Mouse (Mus musculus) forebrain, embryonic 14.5 days (tissue): ENCODE data around the gene Prkn. TPM values are rescaled to one million over a fixed set of nuclear protein-coding genes. Genes with fewer than 3 reads are reported as not detected.

Source experiments
- ATAC-seq: fragments of 200-750 bp; cut with Nextera tagmentation; 2 replicates; pipeline ENCODE4 v1.8.0; 2017; ENCODE audit warnings: mild to moderate bottlenecking, moderate library complexity
- DNase-seq: peaks from one replicate; pipeline ENCODE4 v3.0.0-alpha.2; 2015; ENCODE audit warnings: low spot score
- H3K27ac ChIP-seq: fragments of 300-500 bp; sonication (generic); 2 replicates; pipeline ENCODE4 v1.5.1; 2014; ENCODE audit warnings: low read depth, mild to moderate bottlenecking, control low read depth, low read length, moderate library complexity
- H3K27me3 ChIP-seq: fragments of 300-500 bp; sonication (generic); replicated peaks from 2 replicates; pipeline ENCODE4 v1.6.1; 2014; ENCODE audit warnings: low read length, control low read depth, mixed read lengths; ENCODE audit not compliant: control insufficient read depth, insufficient read depth
- H3K36me3 ChIP-seq: fragments of 300-500 bp; sonication (generic); 2 replicates; pipeline ENCODE4 v1.6.1; 2014; ENCODE audit warnings: low read length, control low read depth; ENCODE audit not compliant: control insufficient read depth, insufficient read depth
- H3K4me1 ChIP-seq: fragments of 300-500 bp; sonication (generic); 2 replicates; pipeline ENCODE4 v1.6.1; 2014; ENCODE audit warnings: antibody characterized with exemption, low read length, control low read depth; ENCODE audit not compliant: control insufficient read depth, insufficient read depth
- H3K4me2 ChIP-seq: fragments of 300-500 bp; sonication (generic); 2 replicates; pipeline ENCODE4 v1.6.1; 2014; ENCODE audit warnings: mild to moderate bottlenecking, control low read depth, low read length
- H3K4me3 ChIP-seq: fragments of 300-500 bp; sonication (generic); 2 replicates; pipeline ENCODE4 v1.5.1; 2014; ENCODE audit warnings: low read depth, low read length, control low read depth
- H3K9ac ChIP-seq: fragments of 300-500 bp; sonication (generic); 2 replicates; pipeline ENCODE4 v1.6.1; 2014; ENCODE audit warnings: mild to moderate bottlenecking, low read length, control low read depth, moderate library complexity
- H3K9me3 ChIP-seq: fragments of 300-500 bp; sonication (generic); replicated peaks from 2 replicates; pipeline ENCODE4 v1.6.1; 2016; ENCODE audit warnings: low read length, control low read depth, mixed read lengths; ENCODE audit not compliant: control insufficient read depth
- WGBS: fragments of 180-500 bp; shearing (Covaris S2); extraction: QIAGEN DNeasy Blood & Tissue Kit; methylation state at CpG from one replicate; pipeline ENCODE4 v1.1.7; 2014; 5-methylcytosine and 5-hydroxymethylcytosine counted together
- polyA plus RNA-seq: library from polyadenylated mRNA; unstranded; fragments of >200 nt; fragmentation: Nextera tagmentation; extraction: Ambion mirVana; gene quantifications from 2 replicates; pipeline ENCODE4 v1.2.1, GENCODE M21; 2014

The Prkn gene
- polyA plus RNA-seq, 1 experiment from 2014 or later: 1.6 TPM

- Histone ChIP-seq H3K27me3 (no peaks in the 10 kb centered on the region), H3K9ac (no peak overlapping the region), H3K27ac (no peak overlapping the region), H3K36me3 (no peaks in the 10 kb centered on the region), H3K4me3 (no peak overlapping the region), H3K4me1 (no peaks in the 10 kb centered on the region; the same call in 1 of the 2 replicates), H3K9me3 (no peaks in the 10 kb centered on the region), H3K4me2 (no peak overlapping the region)
- 96% methylated on average over 10 of the region's 10 CpGs for WGBS
- DNase-seq: no peak
- no peak for ATAC-seq
These were observed 897.7 kb downstream of the Prkn start for GRCm38 (mm10) chr17:11737905-11738304.

GRCm38 (mm10) chr17:11740716-11741115 lies 900.5 kb downstream of the Prkn start:
- H3K27me3 ChIP-seq: no peaks in the 10 kb centered on the region
- DNase-seq (peak; percentile 52), ATAC-seq (peak; percentile 68)
- no peak overlapping the region for H3K9ac ChIP-seq
- no peaks in the 10 kb centered on the region for H3K36me3 ChIP-seq
- no peak overlapping the region for H3K4me2 ChIP-seq
- no peaks in the 10 kb centered on the region for H3K9me3 ChIP-seq
- no peak overlapping the region for H3K27ac ChIP-seq
- H3K4me3 ChIP-seq: no peak overlapping the region
- no peaks in the 10 kb centered on the region; the same call in 1 of the 2 replicates for H3K4me1 ChIP-seq

GRCm38 (mm10) chr17:11741161-11741560 lies 901.0 kb downstream of the Prkn start:
- Histone ChIP-seq H3K27ac (no peak overlapping the region), H3K4me2 (no peak overlapping the region), H3K4me3 (no peak overlapping the region), H3K27me3 (no peaks in the 10 kb centered on the region), H3K9me3 (no peaks in the 10 kb centered on the region), H3K36me3 (no peaks in the 10 kb centered on the region), H3K9ac (no peak overlapping the region), H3K4me1 (no peaks in the 10 kb centered on the region; the same call in 1 of the 2 replicates)
- 77% methylated on average over 5 of the region's 5 CpGs for WGBS
- ATAC-seq: no peak
- no peak for DNase-seq

GRCm38 (mm10) chr17:11751251-11751650 lies 911.1 kb downstream of the Prkn start:
- no peaks in the 10 kb centered on the region for H3K36me3 ChIP-seq
- WGBS: 93% methylated on average over 2 of the region's 2 CpGs
- DNase-seq: no peak
- H3K9ac ChIP-seq: no peak overlapping the region
- H3K27ac ChIP-seq: no peak overlapping the region
- no peak overlapping the region for H3K4me3 ChIP-seq
- H3K4me1 ChIP-seq: no peaks in the 10 kb centered on the region
- H3K4me2 ChIP-seq: no peak overlapping the region
- no peaks in the 10 kb centered on the region for H3K27me3 ChIP-seq
- no peaks in the 10 kb centered on the region for H3K9me3 ChIP-seq
- no peak for ATAC-seq

GRCm38 (mm10) chr17:11752686-11753085 lies 912.5 kb downstream of the Prkn start:
- 67% methylated on average over 2 of the region's 2 CpGs for WGBS
- Histone ChIP-seq H3K27ac (no peak overlapping the region), H3K36me3 (no peaks in the 10 kb centered on the region), H3K27me3 (no peaks in the 10 kb centered on the region), H3K9ac (no peak overlapping the region), H3K4me1 (no peaks in the 10 kb centered on the region), H3K9me3 (no peaks in the 10 kb centered on the region), H3K4me3 (no peak overlapping the region), H3K4me2 (no peak overlapping the region)
- DNase-seq (no peak), ATAC-seq (no peak)

GRCm38 (mm10) chr17:11765117-11765516 lies 924.9 kb downstream of the Prkn start:
- ATAC-seq: no peak

GRCm38 (mm10) chr17:11765581-11765980 lies 925.4 kb downstream of the Prkn start:
- no peaks in the 10 kb centered on the region for H3K36me3 ChIP-seq
- DNase-seq (peak; percentile 33), ATAC-seq (no peak)
- H3K27ac ChIP-seq: no peak overlapping the region
- H3K9ac ChIP-seq: no peak overlapping the region
- no peaks in the 10 kb centered on the region for H3K27me3 ChIP-seq
- no peaks in the 10 kb centered on the region for H3K9me3 ChIP-seq
- H3K4me2 ChIP-seq: no peak overlapping the region
- H3K4me1 ChIP-seq: no peaks in the 10 kb centered on the region
- H3K4me3 ChIP-seq: no peak overlapping the region
- 9% methylated on average over 2 of the region's 2 CpGs for WGBS

More at GRCm38 (mm10) chr17:11765117-11765516, 924.9 kb downstream of the Prkn start:
- H3K4me1 ChIP-seq: no peaks in the 10 kb centered on the region
- H3K4me2 ChIP-seq: no peak overlapping the region
- no peaks in the 10 kb centered on the region for H3K27me3 ChIP-seq
- DNase-seq: peak; percentile 19
- no peak overlapping the region for H3K4me3 ChIP-seq
- no peak overlapping the region for H3K9ac ChIP-seq
- no peaks in the 10 kb centered on the region for H3K36me3 ChIP-seq
- H3K27ac ChIP-seq: no peak overlapping the region; the same call in 1 of the 2 replicates
- WGBS: 7% methylated on average over 3 of the region's 3 CpGs
- no peaks in the 10 kb centered on the region for H3K9me3 ChIP-seq

- DNase-seq (no peak), ATAC-seq (no peak)
- 92% methylated on average over 4 of the region's 4 CpGs for WGBS
- no peak overlapping the region for H3K4me3 ChIP-seq
- no peaks in the 10 kb centered on the region for H3K36me3 ChIP-seq
- H3K9me3 ChIP-seq: no peaks in the 10 kb centered on the region
- H3K27ac ChIP-seq: no peak overlapping the region
- no peak overlapping the region for H3K9ac ChIP-seq
- no peak overlapping the region for H3K4me2 ChIP-seq
- H3K4me1 ChIP-seq: no peaks in the 10 kb centered on the region
- H3K27me3 ChIP-seq: no peaks in the 10 kb centered on the region
These were observed 927.1 kb downstream of the Prkn start for GRCm38 (mm10) chr17:11767301-11767700.

- ATAC-seq: no peak
- Histone ChIP-seq H3K4me1 (no peaks in the 10 kb centered on the region), H3K4me3 (no peak overlapping the region), H3K4me2 (no peak overlapping the region), H3K36me3 (no peaks in the 10 kb centered on the region), H3K9ac (no peak overlapping the region), H3K27ac (no peak overlapping the region), H3K27me3 (no peaks in the 10 kb centered on the region), H3K9me3 (no peaks in the 10 kb centered on the region)
- no peak for DNase-seq
- WGBS: 95% methylated on average over 4 of the region's 4 CpGs
These were observed 928.2 kb downstream of the Prkn start for GRCm38 (mm10) chr17:11768345-11768744.
